Mouse (Mus musculus) left cerebral cortex, postnatal 14 days (tissue): ENCODE results near the gene Exoc2. TPM values are rescaled to one million over a fixed set of nuclear protein-coding genes. Genes with fewer than 3 reads are reported as not detected.

Experiments used
- DNase-seq, 2 experiments: peaks; one replicate each; pipeline ENCODE4 v3.0.0; 2021 to 2022; ENCODE audit warnings: low spot score in 2 of 2, mixed read lengths in 1 of 2
- intact Hi-C: fragments of 180-260 bp; cut with DNase I; formaldehyde crosslinking; loops from one replicate; pipeline ENCODE4 v1.15.1; 2025
- total RNA-seq, 2 experiments: library from RNA; stranded (reverse); gene quantifications; 2 replicates each; pipeline ENCODE4 v1.2.3; 2021

Exoc2 gene
- total RNA-seq, 2 experiments from 2014 or later, result 41.6 to 41.8 TPM

DNA sequence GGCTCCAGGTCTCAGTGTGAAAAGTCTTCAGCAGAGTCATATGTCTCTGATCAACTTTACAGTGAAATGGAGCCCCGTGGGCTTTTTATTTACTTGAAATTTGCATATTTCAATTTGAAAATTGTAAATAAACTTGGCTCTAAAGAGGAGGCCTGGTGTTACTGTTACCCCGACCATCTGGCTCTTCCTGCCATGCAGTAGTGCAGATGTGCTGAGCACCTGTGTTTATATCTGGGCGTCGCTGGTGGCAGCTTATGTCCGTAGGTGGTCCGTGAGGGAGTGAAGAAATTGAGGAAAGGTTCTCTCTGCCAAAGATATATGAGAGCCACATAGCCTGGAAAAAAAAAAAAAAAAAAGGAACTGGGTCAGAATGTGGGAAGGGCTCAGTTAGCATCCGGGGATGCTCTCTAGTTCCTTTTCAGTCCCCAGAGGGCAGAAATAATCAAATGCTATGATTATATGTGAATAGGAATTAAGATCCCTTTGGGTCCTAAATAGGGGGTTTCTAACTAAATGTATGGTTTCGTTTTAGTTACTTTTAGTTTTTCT, 2.7 kb upstream of the Exoc2 start:
- intact Hi-C loops, result no loop called here
- no peak for DNase-seq

GRCm38 (mm10) chr13:30974247-30974630, 346 bp upstream of the Exoc2 start:
- intact Hi-C loops, result loop anchor here (5.0 kb wide), 1 partner anchor 77 kb away; no protein-coding TSS in a partner anchor
- DNase-seq, result no peak

DNA sequence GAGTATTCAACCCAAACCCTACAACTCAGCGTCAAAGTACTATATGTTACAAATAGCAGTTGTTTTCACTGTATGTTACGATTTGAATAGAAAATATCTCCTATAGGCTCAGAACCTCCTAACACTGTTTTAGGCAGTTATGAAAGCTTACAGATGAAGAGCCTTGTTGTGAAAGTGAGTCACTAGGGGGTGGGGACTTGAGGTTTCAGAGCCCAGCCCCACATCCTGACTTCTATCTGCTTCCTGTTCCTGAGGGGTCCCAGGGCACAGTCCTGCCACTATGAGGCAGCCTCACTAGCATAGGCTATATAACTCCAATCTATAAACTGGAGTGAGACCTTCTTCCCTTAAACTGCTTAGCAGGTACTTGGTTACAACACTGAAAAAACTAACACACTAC, 1.8 kb downstream of the Exoc2 start:
- DNase-seq, result no peak
- intact Hi-C loops, result loop anchor here (5.0 kb wide), 1 partner anchor 75 kb away; no protein-coding TSS in a partner anchor

DNA sequence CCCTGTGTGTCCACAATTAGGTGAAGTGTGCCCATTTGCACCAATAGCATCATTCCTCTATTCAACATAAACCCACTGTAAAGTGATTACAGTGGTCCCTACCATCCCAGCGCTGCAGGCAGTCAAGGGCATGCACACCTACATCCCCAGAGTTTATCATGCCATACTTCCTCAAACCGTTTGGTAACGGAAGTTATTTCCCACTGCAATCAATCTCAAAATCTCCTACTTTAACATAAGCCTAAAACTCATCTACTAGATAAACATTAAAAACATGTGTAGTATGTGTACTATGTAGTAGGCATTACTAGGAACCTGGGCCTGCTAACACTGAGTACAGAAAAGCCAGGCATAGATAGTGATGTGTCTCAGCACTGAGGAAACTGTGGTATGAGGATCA, 2.8 kb downstream of the Exoc2 start:
- no peak for DNase-seq
- intact Hi-C loops, result loop anchor here (5.0 kb wide), 1 partner anchor 74 kb away; no protein-coding TSS in a partner anchor

DNA sequence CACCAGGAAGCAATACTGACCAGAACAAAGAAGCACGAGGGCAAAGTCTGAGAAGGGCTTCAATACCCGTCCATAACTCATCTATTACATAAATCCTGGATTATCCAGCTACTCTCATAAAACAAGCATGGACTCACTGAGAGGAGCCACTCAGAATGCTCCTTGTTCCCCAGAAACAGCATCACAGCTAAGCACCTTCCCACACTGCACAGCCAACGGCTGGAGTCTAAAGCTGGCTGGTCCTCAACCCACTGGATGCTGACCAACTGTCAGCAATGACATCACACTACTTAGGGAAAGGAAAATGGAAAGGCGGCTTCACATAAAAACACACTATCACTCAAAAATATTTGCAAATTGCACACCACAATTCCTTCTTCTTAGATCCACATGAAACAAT, 5.6 kb downstream of the Exoc2 start:
- DNase-seq, result peak in 1 of 2 experiments; percentile 6
- intact Hi-C loops, result no loop called here

DNA sequence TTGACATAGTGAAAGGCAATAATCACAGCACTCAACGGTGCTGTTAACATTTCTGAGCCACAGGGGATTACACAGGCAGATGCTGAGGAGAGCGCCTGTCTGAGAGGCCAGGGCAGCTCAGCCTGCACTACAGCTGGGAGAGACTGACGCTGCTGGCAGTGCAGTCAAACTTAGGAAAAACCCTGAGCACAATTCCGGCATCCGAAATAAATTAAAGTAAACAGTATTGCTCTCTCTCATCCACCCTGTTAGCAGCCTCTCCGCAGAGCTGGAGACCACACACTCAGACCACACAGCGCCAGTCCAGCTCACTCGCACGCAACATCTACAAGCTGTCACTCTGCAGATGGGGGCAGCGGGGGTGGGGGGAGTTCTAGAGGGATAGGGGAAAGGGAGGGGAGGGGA, 7.4 kb downstream of the Exoc2 start:
- no peak for DNase-seq
- intact Hi-C loops, result no loop called here

DNA sequence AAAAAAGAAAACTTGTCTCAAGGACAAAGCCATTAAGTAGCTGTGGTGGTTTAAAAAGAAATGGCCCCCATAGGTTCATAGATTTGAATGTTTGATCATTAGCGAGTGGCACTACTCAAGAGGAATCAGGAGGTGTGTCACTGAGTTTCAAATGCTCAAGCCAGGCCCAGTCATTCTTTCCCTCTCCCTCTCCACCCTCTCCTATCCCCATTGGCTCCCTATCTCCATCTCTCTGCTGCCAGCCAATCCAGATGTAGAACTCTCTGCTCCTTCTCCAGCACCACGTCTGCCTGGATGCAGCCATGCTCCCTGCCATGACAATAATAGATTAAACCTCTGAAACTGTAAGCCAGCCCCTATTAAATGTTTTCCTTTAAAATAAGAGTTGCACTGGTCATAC, 12.0 kb downstream of the Exoc2 start:
- no peak for DNase-seq
- intact Hi-C loops, result no loop called here

DNA sequence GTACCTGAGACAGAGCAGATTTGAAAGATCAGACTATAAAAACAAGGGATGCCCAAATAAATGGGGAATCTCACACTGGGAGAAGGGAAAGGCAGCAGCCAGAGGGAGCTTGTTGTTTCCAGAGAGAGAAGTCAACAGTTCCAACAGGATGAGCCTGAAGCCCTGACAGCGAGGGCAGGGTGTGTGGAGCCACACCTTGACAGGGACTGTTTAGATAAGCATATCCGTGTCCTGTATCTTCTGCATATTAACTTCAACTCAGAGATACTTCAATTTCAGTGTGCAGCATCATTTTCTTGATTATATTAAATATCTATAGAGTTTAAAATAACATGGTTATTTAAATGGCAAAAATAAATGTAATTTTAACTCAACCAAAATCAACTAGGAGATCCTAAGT, 13.2 kb downstream of the Exoc2 start:
- no peak for DNase-seq
- intact Hi-C loops, result no loop called here

DNA sequence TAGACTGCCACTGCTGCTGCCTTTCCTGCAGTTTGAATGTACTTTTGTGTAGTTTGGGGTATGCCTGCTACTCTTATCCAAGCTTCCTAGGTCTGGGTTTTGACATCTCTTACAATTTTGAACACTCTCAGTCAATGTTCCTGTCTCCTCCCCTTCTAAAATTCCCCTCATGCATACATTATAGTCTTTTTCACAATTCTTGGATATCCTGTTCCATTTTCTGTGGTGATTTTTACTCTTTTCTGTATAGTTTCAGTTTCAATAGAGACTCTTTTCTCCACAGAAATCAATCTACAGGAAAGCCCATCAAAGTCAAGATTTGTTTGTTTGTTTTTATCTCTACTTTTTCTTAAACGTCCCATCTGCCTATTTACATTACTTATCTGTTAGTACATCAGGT, 20.3 kb downstream of the Exoc2 start:
- no peak for DNase-seq
- intact Hi-C loops, result no loop called here

DNA sequence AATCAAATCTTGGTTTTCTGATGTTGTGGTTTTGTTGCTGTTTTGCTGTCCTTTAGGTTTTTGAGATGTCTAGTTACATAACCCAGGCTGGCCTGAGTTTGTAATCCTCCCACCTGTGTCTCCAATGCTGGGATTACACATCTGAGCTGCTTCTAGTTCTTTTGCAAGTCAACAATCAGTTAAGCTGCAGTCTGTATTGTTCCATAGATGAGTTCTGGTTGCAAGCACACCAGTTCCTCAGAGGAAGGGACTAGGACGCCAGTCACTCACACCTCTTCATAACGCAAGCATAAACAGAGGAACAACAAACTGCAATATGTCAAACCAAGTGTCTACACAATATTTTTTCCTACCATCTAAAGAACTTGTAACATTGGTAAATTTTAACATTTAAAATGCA, 21.8 kb downstream of the Exoc2 start:
- intact Hi-C loops, result no loop called here

GRCm38 (mm10) chr13:30949181-30949580, 24.7 kb downstream of the Exoc2 start:
- DNase-seq, result no peak
- intact Hi-C loops, result no loop called here

More for the DNA sequence above, 21.8 kb downstream of the Exoc2 start:
- no peak for DNase-seq

DNA sequence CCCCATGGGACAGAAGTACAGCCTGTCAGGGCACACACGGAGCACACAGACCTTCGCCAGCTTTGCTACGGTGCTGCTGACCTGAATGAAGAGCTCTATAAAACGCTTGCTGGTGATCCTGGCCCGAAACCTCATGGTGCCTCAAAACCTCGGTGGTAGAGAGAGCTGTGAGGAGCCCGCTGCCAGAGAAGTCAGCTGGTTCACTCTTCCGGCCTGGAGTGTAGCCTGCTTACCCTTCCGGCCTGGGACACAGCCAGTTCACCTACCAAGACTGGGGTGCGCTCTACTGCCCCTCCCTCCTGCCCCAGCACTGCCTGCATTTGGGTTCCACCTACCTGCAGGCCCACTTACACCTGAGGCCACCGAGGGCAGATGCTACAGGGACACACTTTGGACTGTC, 26.4 kb downstream of the Exoc2 start, which contains the start of gene Hus1b:
Gene Hus1b (minus strand): TSS at position 220 of the 400 bp plus-strand sequence.
- no peak for DNase-seq
- intact Hi-C loops, result no loop called here

GRCm38 (mm10) chr13:30947129-30947528, 26.8 kb downstream of the Exoc2 start:
- DNase-seq, result no peak
- intact Hi-C loops, result no loop called here

DNA sequence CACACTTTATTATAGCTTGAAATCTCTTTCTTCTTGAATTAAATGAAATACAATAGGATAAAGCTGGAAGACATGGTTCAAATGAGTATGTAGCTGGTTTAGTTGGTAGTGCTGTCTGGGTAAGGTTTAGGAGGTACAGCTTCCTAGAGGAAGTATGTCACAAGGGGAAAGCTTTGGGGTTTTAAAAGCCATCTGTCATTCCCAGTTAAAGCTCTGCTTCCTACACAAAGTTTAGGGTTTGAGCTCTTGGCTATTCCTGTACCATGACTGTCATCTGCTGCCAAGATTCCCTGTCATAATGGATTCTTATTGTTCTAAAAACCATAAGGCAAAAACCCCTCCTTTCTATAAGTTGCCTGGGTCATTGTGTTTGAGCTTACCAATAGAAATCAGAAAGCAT, 28.1 kb downstream of the Exoc2 start:
- DNase-seq, result no peak
- intact Hi-C loops, result no loop called here

- intact Hi-C loops, result no loop called here
- no peak for DNase-seq
Observed at GRCm38 (mm10) chr13:30932972-30933371, 40.9 kb downstream of the Exoc2 start.

DNA sequence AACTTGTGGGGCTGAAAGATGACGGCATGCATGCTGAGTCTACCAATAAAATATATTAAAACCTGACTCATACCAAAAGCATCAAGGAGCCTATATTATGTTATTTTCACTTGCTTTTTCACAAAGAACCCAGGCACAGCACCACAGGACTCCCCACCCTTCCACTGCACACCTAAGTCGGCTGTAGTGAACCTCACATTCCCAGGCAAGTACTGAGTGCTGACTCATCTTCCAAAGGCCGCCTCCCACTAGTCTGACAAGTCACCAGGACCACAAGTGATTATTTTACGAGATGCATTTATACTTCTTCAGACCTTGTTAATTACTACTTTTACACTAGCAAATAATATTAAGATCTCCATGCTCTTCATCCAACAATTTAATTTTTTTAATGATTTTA, 42.3 kb downstream of the Exoc2 start:
- intact Hi-C loops, result no loop called here
- DNase-seq, result no peak

DNA sequence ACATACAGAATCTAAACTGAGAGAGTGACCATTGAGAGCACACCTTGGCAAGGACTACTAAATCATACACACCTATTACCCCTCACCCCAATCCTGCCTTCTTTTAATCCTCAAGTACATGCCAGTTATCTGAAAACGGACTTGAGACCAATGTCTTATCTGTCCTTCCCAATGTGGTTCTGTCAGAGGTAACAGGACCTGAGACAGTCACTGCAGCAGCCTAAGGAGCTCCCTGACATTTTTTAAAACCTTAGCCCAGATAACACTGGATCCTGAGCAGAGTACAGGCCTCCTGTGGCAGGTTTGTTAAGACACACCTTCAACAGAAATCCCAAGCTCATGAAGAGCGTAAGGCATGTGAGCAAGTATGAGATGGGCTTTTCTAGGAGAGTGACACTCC, 44.8 kb downstream of the Exoc2 start:
- DNase-seq, result no peak
- intact Hi-C loops, result no loop called here

DNA sequence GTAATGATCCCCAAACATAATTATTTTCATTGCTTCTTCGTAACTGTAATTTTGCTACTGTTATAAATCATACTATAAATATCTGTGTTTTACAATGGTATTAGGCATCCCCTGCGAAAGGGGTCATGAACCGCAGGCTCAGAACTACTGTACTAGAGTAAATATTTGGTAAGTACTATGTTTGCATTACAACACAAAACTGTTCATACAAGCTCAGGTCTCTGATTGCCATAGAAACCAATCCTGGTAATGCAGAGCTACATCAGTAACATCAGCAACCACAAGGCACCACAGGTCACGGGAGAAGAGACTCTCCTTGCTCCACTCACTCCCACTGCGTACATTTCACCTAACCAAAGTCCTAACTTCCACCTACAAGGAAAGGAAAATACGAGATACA, 49.6 kb downstream of the Exoc2 start:
- no peak for DNase-seq
- intact Hi-C loops, result no loop called here

DNA sequence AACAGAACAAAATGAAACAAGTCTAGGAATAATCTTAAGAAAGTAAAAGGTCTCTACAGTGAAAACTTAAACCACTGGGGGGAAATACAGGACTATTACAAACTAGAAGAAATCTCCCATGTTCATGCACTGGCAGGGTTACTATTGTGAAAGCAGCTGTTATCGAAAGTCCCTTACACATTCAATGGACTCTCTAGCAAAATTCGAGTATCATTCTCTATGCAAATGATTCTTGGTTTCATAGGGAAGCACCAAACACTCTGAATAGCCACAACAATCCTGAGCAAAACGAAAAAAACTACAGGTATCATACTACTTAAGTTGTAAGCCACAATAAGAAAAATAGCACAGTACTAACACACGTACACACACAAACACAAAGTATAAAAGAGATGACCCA, 52.0 kb downstream of the Exoc2 start:
- DNase-seq, result no peak
- intact Hi-C loops, result no loop called here

DNA sequence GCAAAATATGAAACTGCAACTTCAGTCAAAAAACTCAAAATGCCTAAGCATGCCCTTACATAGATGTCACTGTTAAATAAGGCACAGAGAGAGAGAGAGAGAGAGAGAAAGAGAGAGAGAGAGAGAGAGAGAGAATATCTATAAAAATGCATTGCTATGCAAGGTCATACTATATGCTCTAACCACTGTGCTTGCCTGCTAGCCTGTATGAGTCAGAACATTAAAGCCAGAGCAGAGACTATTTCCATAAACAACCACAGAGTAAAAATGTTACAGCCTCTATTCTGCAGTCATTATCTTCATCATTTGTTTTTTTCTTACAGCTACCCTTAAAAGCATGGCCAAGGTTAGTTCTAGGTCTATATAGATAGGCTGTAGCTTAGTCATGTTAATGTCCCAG, 60.1 kb downstream of the Exoc2 start:
- DNase-seq, result no peak
- intact Hi-C loops, result no loop called here

DNA sequence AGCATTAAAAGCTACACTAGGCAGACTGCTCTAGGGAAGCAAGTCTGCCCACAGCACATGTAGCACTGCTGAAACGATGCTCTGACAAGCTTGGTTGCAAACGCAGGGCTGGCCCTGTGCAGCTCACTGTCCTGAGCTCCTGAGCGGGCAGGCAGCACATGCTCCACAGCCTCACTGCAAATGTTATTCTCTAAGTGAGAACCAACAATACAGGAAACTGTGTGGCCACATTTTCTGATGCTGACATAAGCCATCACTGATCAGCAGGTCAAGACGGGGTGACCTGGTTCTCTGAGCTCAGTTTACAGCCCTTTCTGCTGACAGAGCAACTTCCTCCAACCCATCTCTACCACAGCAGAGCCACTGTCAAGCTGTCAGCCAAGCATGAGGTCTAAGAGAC, 60.9 kb downstream of the Exoc2 start:
- peak; percentile 13 to 26 for DNase-seq
- intact Hi-C loops, result no loop called here
